Mouse (Mus musculus): ENCODE measurements around the gene Rmi1. TPM values are rescaled to one million over a fixed set of nuclear protein-coding genes. Genes with fewer than 3 reads are reported as not detected.
A peak's percentile ranks its signal among the peaks of the same experiment; 100 is the strongest.
"Not testable (repeated sequence)": the region's sequence is repeated elsewhere in the genome, so short reads cannot be mapped to it uniquely, and the experiment has no call there.

Rmi1 gene
- polyA plus RNA-seq (2016; fragmentation: Nextera tagmentation; extraction: Ambion mirVana) = 20.7 and 23.1 TPM in 2 replicates

- Histone ChIP-seq H3K36me3 (peaks cover 18% of the 10 kb centered on the region), H3K4me2 (peak within 1 kb of the TSS; percentile 80), H3K4me3 (peak within 1 kb of the TSS; percentile 79), H3K9ac (peak within 1 kb of the TSS; percentile 98), H3K4me1 (replicated peaks) (peaks cover 6% of the 10 kb centered on the region; the same call in 1 of the 2 replicates), H3K27me3 (replicated peaks) (no peaks in the 10 kb centered on the region), H3K9me3 (replicated peaks) (no peaks in the 10 kb centered on the region), H3K27ac (ENCODE audit: poor library complexity, severe bottlenecking) (peak within 1 kb of the TSS; percentile 96)
- ATAC-seq (ENCODE audit: insufficient number of reproducible peaks, low FRiP score) = peak; percentile 95
- under 1% methylated on average over 91 of the region's 91 CpGs for WGBS
Observed at GRCm38 (mm10) chr13:58402003-58402743, at the start of gene Rmi1. Rmi1 (plus strand) TSS chr13:58402248.

DNA sequence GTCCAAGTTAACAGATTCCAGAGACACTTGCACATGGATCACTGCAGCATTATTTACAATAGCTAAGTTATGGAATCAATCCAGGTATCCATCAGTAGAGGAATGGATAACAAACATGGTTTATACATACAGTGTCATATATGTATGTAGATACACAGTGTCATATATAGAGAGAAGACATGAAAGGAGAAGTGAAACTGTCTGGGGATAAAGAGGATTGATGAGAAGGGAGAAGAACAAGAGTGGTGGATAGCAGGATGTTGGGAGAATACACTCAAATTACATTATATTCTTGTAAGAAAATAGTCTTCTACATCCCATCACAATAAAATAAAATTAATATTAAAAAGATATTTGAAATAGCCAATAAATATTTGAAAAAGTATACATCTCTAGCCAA, 49.1 kb upstream of the Rmi1 start:
- no peak overlapping the region for H3K27ac ChIP-seq (ENCODE audit: poor library complexity, severe bottlenecking)
- no peaks in the 10 kb centered on the region for H3K36me3 ChIP-seq
- no peaks in the 10 kb centered on the region for H3K4me1 ChIP-seq (replicated peaks)
- H3K9ac ChIP-seq = no peak overlapping the region
- H3K27me3 ChIP-seq (replicated peaks) = no peaks in the 10 kb centered on the region
- no peak overlapping the region for H3K4me3 ChIP-seq
- no peaks in the 10 kb centered on the region for H3K9me3 ChIP-seq (replicated peaks)
- no peak for ATAC-seq (ENCODE audit: insufficient number of reproducible peaks, low FRiP score)
- no peak overlapping the region for H3K4me2 ChIP-seq

- Histone ChIP-seq H3K9ac (peak within 1 kb of the TSS; percentile 69), H3K4me2 (peak within 1 kb of the TSS; percentile 94), H3K27ac (ENCODE audit: poor library complexity, severe bottlenecking) (no peak within 1 kb of the TSS; the same call in 1 of the 2 replicates), H3K27me3 (replicated peaks) (no peaks in the 10 kb centered on the region), H3K9me3 (replicated peaks) (0 out of 2 replicates have a peak, but pooled peaks cover 7% of the 10 kb centered on the region), H3K4me1 (replicated peaks) (no peaks in the 10 kb centered on the region), H3K4me3 (peak within 1 kb of the TSS; percentile 76), H3K36me3 (no peaks in the 10 kb centered on the region)
- peak; percentile 97 for ATAC-seq (ENCODE audit: insufficient number of reproducible peaks, low FRiP score)
- 1% methylated on average over 77 of the region's 85 CpGs for WGBS
Observed at GRCm38 (mm10) chr13:58358629-58359303, 43.3 kb upstream of the Rmi1 start, which contains the start of gene Kif27. Kif27 (minus strand) TSS chr13:58359122.

DNA sequence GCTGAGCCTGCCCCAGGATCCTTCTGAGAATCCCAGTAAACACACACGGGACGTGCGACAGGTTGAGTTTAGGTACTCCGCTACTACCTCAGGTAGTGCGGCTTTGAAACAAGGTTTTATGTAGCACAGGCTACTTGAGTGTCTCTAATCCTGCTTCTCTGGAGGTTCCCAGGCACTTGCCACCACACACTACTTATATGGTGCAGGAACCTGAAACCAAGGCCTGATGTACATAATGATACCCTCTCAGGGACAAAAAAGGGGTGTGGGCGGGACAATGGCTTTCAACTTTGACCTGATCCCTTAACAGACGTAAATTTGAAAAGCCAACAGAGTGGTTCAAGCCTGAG, 42.8 kb upstream of the Rmi1 start:
- Histone ChIP-seq H3K4me1 (replicated peaks) (no peaks in the 10 kb centered on the region), H3K4me3 (peak overlapping the region; percentile 76), H3K9me3 (replicated peaks) (0 out of 2 replicates have a peak, but pooled peaks cover 10% of the 10 kb centered on the region), H3K36me3 (no peaks in the 10 kb centered on the region), H3K27ac (ENCODE audit: poor library complexity, severe bottlenecking) (no peak overlapping the region), H3K9ac (peak overlapping the region; percentile 52; the same call in 1 of the 2 replicates), H3K4me2 (peak overlapping the region; percentile 94), H3K27me3 (replicated peaks) (no peaks in the 10 kb centered on the region)
- WGBS = 7% methylated on average over 7 of the region's 7 CpGs
- peak; percentile 56 for ATAC-seq (ENCODE audit: insufficient number of reproducible peaks, low FRiP score)

GRCm38 (mm10) chr13:58364353-58365175, 37.5 kb upstream of the Rmi1 start:
- no peaks in the 10 kb centered on the region for H3K36me3 ChIP-seq
- 73% methylated on average over 8 of the region's 8 CpGs for WGBS
- 0 out of 2 replicates have a peak overlapping the region, but pooled peaks have one; percentile 3 for H3K9ac ChIP-seq
- 0 out of 2 replicates have a peak, but pooled peaks cover 10% of the 10 kb centered on the region for H3K9me3 ChIP-seq (replicated peaks)
- H3K27ac ChIP-seq (ENCODE audit: poor library complexity, severe bottlenecking) = no peak overlapping the region
- no peaks in the 10 kb centered on the region for H3K4me1 ChIP-seq (replicated peaks)
- H3K4me2 ChIP-seq = no peak overlapping the region
- no peaks in the 10 kb centered on the region for H3K27me3 ChIP-seq (replicated peaks)
- ATAC-seq (ENCODE audit: insufficient number of reproducible peaks, low FRiP score) = no peak
- no peak overlapping the region for H3K4me3 ChIP-seq

DNA sequence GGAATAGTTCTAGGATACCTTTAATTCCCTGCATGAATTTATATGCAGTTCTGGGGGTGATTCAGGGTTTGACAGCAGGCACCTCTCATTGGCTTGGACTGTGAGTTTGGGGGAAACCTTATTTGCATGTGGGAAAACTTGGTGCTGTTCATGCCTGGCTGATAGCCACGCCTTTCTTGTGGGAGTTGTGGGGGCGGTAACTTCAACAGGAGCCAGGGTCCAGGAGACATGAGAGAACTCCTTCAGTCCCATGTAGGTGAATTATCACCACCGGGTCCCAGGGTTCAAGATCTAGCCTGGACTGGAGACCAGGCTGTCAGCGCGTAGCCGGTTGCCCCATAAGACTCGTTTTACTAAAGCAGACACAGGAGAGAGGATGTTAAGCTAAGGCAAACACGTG, 36.9 kb upstream of the Rmi1 start:
- not testable (repeated sequence) for H3K9me3 ChIP-seq (replicated peaks); ATAC-seq (ENCODE audit: insufficient number of reproducible peaks, low FRiP score)
- WGBS = 80% methylated on average over 8 of the region's 8 CpGs

GRCm38 (mm10) chr13:58366373-58366772, 35.7 kb upstream of the Rmi1 start:
- no peak overlapping the region for H3K4me3 ChIP-seq
- no peak overlapping the region for H3K4me2 ChIP-seq
- H3K9ac ChIP-seq = no peak overlapping the region
- H3K9me3 ChIP-seq (replicated peaks) = 0 out of 2 replicates have a peak, but pooled peaks cover 10% of the 10 kb centered on the region
- H3K27ac ChIP-seq (ENCODE audit: poor library complexity, severe bottlenecking) = no peak overlapping the region
- H3K4me1 ChIP-seq (replicated peaks) = no peaks in the 10 kb centered on the region
- ATAC-seq (ENCODE audit: insufficient number of reproducible peaks, low FRiP score) = no peak
- H3K27me3 ChIP-seq (replicated peaks) = no peaks in the 10 kb centered on the region
- H3K36me3 ChIP-seq = no peaks in the 10 kb centered on the region
- 83% methylated on average over 3 of the region's 3 CpGs for WGBS

More for the DNA sequence above, 36.9 kb upstream of the Rmi1 start:
- H3K36me3 ChIP-seq; H3K4me3 ChIP-seq; H3K4me1 ChIP-seq (replicated peaks); H3K27ac ChIP-seq (ENCODE audit: poor library complexity, severe bottlenecking); H3K27me3 ChIP-seq (replicated peaks); H3K9ac ChIP-seq; H3K4me2 ChIP-seq: not testable (repeated sequence)

- ATAC-seq (ENCODE audit: insufficient number of reproducible peaks, low FRiP score) = no peak
Observed at GRCm38 (mm10) chr13:58367641-58368040, 34.4 kb upstream of the Rmi1 start.

GRCm38 (mm10) chr13:58368835-58369234, 33.2 kb upstream of the Rmi1 start:
- no peak overlapping the region for H3K4me3 ChIP-seq
- 0 out of 2 replicates have a peak, but pooled peaks cover 3% of the 10 kb centered on the region for H3K9me3 ChIP-seq (replicated peaks)
- H3K36me3 ChIP-seq = no peaks in the 10 kb centered on the region
- no peak for ATAC-seq (ENCODE audit: insufficient number of reproducible peaks, low FRiP score)
- no peak overlapping the region for H3K9ac ChIP-seq
- no peak overlapping the region for H3K4me2 ChIP-seq
- no peaks in the 10 kb centered on the region for H3K27me3 ChIP-seq (replicated peaks)
- 65% methylated on average over 4 of the region's 4 CpGs for WGBS
- H3K4me1 ChIP-seq (replicated peaks) = no peaks in the 10 kb centered on the region
- H3K27ac ChIP-seq (ENCODE audit: poor library complexity, severe bottlenecking) = no peak overlapping the region

More at GRCm38 (mm10) chr13:58367641-58368040, 34.4 kb upstream of the Rmi1 start:
- H3K27ac ChIP-seq (ENCODE audit: poor library complexity, severe bottlenecking) = no peak overlapping the region
- H3K9me3 ChIP-seq (replicated peaks) = 0 out of 2 replicates have a peak, but pooled peaks cover 7% of the 10 kb centered on the region
- 61% methylated on average over 1 of the region's 1 CpGs for WGBS
- no peaks in the 10 kb centered on the region for H3K4me1 ChIP-seq (replicated peaks)
- no peaks in the 10 kb centered on the region for H3K27me3 ChIP-seq (replicated peaks)
- H3K9ac ChIP-seq = no peak overlapping the region
- H3K4me3 ChIP-seq = no peak overlapping the region
- H3K4me2 ChIP-seq = no peak overlapping the region
- H3K36me3 ChIP-seq = no peaks in the 10 kb centered on the region

GRCm38 (mm10) chr13:58372278-58373152, 29.5 kb upstream of the Rmi1 start:
- Histone ChIP-seq H3K4me3 (no peak overlapping the region), H3K4me1 (replicated peaks) (no peaks in the 10 kb centered on the region), H3K9ac (no peak overlapping the region), H3K4me2 (no peak overlapping the region), H3K27ac (ENCODE audit: poor library complexity, severe bottlenecking) (no peak overlapping the region), H3K9me3 (replicated peaks) (peaks cover 10% of the 10 kb centered on the region; the same call in 1 of the 2 replicates), H3K36me3 (no peaks in the 10 kb centered on the region), H3K27me3 (replicated peaks) (no peaks in the 10 kb centered on the region)
- ATAC-seq (ENCODE audit: insufficient number of reproducible peaks, low FRiP score) = no peak
- WGBS = 75% methylated on average over 5 of the region's 5 CpGs
